Mouse (Mus musculus) erythroblast, embryonic 14.5 days (primary cell): ENCODE data around the gene Cyb5d1. TPM values are rescaled to one million over a fixed set of nuclear protein-coding genes. Genes with fewer than 3 reads are reported as not detected.

Experiments
- H3K27me3 ChIP-seq: 2 replicates; pipeline ENCODE4 v1.6.1; 2012; ENCODE audit warnings: inconsistent platforms; ENCODE audit not compliant: control insufficient read depth
- H3K36me3 ChIP-seq: 2 replicates; pipeline ENCODE4 v1.6.1; 2012; ENCODE audit warnings: mild to moderate bottlenecking, inconsistent platforms; ENCODE audit not compliant: control insufficient read depth
- H3K4me1 ChIP-seq: 2 replicates; pipeline ENCODE4 v1.6.1; 2012; ENCODE audit warnings: inconsistent platforms; ENCODE audit not compliant: control insufficient read depth
- H3K4me3 ChIP-seq: replicated peaks from 2 replicates; pipeline ENCODE3; 2012; ENCODE audit warnings: moderate library complexity, mild to moderate bottlenecking, inconsistent platforms
- H3K9me3 ChIP-seq: 2 replicates; pipeline ENCODE4 v1.6.1; 2012; ENCODE audit warnings: low read length, inconsistent platforms, mixed read lengths; ENCODE audit not compliant: control insufficient read depth
- GATA1 ChIP-seq: IDR thresholded peaks from 2 replicates; pipeline ENCODE4 v1.6.1; 2012; ENCODE audit warnings: low read length, inconsistent platforms, mixed read lengths
- TAL1 ChIP-seq: IDR thresholded peaks from 3 replicates; pipeline ENCODE4 v1.6.1; 2012; ENCODE audit warnings: low read length, inconsistent platforms, mixed read lengths
- polyA plus RNA-seq: library from polyadenylated mRNA; stranded (reverse); fragments of >175 nt; gene quantifications from 2 replicates; pipeline ENCODE4 v1.2.3, GENCODE M21; 2012

Cyb5d1 gene
- polyA plus RNA-seq, 1 experiment, result 0.12 TPM

DNA sequence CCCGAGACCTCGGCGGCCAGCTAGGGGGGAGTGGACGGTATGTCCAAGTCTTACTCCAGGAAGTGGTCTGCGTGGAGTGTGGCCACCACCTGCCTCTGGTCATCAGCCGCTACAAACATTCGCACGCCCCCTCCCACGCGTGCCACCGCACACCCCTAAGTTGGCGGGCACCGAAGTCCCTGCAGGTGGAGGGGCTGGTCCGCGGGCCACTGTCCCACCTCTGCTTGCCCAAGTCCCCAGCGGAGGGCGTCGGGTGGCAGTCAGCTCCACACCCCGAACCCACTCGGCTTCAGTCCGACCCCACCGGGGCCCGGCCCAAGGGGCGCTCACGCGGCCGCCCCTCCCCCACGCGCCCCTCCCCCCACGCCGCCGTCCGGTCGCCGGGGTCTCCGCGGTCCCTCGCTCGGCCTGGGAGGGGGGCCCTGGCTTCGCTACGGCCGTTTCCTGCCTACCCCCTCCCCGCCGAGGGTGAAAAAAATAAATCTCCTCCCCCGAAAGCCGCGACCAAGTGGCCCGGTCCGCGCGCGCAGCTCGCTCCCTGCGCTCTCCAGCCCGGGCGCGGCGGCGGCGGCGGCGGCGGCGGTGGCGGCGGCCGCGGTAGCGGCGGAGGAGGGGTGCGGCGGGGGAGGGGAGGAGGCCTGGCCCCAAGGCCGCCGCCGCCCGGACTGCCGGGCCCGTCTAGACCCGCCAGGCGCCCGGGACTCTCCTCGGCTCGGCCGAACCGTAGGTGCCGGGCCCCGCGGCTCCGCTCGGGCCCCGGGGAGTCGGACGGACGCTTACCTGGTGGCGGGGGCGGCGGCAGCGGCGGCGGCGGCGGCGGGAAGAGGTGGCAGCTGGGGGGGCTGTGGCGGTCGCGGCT, 26.8 kb downstream of the Cyb5d1 start:
- Histone ChIP-seq H3K9me3 (peaks cover 7% of the 10 kb centered on the region; the same call in 1 of the 2 replicates), H3K36me3 (no peaks in the 10 kb centered on the region; the same call in 1 of the 2 replicates), H3K27me3 (peaks cover 85% of the 10 kb centered on the region), H3K4me1 (peaks cover 67% of the 10 kb centered on the region), H3K4me3 (peak overlapping the region; percentile 67)
- TF ChIP-seq GATA1 (no peak), TAL1 (no peak)

DNA sequence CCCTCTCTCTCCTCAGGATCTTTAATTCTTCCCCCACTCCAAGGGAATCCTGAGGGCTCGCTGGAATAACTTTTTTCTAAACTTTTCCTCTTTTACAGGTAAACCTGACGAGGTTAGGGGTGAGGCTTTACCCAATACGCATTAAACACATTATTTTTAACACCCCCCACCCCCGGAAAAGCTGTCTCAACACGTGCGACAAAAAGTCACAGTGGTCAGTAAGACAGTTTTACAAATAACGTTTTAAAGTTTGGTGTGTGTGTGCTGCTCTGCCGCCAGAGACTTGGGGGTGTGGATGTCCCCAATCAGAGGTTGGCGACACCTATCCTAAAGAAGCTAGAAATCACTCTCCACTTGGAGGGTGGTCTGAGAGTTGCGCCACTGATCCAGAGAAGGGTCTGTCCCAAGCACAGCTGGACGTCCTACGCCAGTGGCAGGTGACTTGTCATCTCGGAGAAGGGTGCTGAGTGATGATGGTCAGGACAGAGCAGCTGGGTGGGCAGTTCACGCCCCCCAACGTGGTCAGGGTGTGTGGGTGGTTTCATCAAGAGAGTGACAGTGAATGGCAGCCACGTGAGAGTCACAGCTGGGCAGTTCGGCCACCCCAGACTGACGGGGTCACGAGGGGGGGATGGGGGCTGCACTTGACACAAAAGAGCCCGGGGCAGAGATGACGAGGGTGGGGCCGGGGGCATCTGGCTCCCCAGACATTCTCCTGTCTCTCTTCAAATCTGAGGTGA, 27.6 kb downstream of the Cyb5d1 start:
- Histone ChIP-seq H3K27me3 (peaks cover 85% of the 10 kb centered on the region), H3K9me3 (peaks cover 7% of the 10 kb centered on the region; the same call in 1 of the 2 replicates), H3K36me3 (no peaks in the 10 kb centered on the region), H3K4me1 (peaks cover 59% of the 10 kb centered on the region), H3K4me3 (peak overlapping the region; percentile 67)
- TF ChIP-seq GATA1, result no peak
- TF ChIP-seq TAL1, result no peak

DNA sequence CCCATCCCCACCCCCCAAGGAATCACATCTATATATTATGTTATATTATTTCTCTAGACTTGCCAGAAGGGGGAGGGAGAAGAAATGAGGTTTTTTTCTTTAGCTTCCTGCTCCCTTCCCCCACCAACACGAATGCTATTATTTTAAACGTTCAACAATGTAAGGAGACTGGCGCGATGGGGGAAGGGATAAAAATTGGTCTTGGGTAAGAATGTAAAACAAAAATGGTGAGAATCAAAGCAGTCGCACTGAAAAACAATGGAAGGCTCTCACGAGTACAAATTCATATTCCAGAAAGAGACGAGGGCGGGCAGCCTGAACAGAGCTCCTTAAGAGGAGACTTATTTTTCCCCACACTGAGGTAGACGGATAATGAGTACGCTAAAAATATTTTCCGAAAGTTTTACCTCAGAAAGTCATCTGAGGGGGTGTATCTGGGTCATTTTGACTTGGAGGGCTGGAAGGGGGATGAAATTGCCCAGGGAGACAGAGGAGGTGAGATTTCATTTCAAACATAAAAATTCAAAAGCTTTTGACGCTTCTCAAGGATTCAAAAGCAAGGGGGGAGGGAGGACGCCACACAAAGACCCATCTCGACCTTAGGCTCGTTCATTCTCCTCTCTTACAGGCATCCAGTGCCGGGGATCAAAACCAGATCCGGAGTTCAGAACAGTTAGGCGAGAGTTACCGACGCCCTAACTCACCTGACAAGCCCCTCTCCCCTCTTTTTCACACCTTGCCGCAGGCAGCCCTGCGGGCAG, 28.4 kb downstream of the Cyb5d1 start:
- peaks cover 80% of the 10 kb centered on the region for H3K27me3 ChIP-seq
- no peaks in the 10 kb centered on the region for H3K36me3 ChIP-seq
- H3K4me3 ChIP-seq, result peak overlapping the region; percentile 36
- H3K9me3 ChIP-seq, result peaks cover 7% of the 10 kb centered on the region; the same call in 1 of the 2 replicates
- H3K4me1 ChIP-seq, result peaks cover 52% of the 10 kb centered on the region
- TF ChIP-seq TAL1 (no peak), GATA1 (no peak)

DNA sequence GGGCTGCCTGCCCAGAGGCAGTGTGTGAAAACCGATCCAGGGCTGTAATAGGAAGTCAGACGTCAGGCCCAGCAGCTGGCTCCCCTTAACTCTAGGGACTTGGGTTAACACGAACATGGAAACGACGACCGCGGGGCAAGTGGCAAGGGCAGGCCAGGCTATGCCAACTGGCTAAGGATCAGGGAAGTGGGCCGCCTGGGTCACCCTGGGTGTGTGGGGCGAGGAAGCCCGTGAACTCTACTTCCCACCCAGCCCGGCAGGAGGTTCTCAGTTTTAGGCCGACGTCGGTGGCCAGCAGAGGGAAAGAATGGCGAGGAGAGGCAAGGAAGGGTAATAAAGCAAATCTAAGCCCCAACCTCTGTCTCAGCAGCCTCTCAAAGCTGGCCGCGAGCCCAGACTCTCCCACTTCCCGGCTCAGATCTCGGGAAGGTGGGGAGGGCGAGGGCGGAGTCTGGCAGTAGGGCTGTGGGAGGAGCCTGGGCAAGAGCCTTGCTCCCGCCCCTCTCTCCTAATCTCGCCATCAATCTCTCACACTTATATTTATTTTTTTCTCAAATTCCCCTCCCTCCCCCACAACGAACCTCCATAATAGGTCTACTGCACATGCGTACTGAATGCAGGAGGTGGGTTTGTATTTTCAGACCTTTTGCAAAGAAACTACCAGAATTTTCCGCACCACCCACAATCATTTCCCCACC, 29.1 kb downstream of the Cyb5d1 start:
- Histone ChIP-seq H3K27me3 (peaks cover 73% of the 10 kb centered on the region), H3K9me3 (peaks cover 7% of the 10 kb centered on the region; the same call in 1 of the 2 replicates), H3K4me1 (peaks cover 45% of the 10 kb centered on the region), H3K4me3 (peak overlapping the region; percentile 54), H3K36me3 (peaks cover 2% of the 10 kb centered on the region; the same call in 1 of the 2 replicates)
- peak; percentile 52 for TF ChIP-seq GATA1
- TF ChIP-seq TAL1, result no peak

DNA sequence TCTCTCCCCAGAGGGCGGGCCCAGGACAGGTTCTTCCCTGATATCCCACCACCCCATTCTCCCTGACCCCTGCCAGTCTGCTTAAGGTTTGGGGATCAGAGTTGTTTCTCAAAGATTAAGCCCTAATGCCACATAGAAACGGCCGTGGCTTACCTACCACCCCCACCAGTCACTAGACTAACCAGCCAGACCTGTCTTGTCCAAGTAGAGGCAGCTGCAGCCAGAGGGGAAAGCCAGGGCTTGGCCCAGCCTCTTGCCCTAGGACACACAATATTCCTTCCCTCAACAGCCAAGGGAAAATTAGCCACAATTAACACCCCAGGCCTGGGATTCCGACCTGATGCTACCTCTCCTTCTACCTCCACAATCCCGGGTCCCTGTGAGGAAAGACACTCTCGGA, 29.7 kb downstream of the Cyb5d1 start:
- TF ChIP-seq GATA1, result no peak
- TF ChIP-seq TAL1, result no peak
- Histone ChIP-seq H3K4me1 (peaks cover 39% of the 10 kb centered on the region), H3K27me3 (peaks cover 67% of the 10 kb centered on the region), H3K36me3 (peaks cover 5% of the 10 kb centered on the region; the same call in 1 of the 2 replicates), H3K9me3 (peaks cover 7% of the 10 kb centered on the region; the same call in 1 of the 2 replicates), H3K4me3 (no peak overlapping the region)

DNA sequence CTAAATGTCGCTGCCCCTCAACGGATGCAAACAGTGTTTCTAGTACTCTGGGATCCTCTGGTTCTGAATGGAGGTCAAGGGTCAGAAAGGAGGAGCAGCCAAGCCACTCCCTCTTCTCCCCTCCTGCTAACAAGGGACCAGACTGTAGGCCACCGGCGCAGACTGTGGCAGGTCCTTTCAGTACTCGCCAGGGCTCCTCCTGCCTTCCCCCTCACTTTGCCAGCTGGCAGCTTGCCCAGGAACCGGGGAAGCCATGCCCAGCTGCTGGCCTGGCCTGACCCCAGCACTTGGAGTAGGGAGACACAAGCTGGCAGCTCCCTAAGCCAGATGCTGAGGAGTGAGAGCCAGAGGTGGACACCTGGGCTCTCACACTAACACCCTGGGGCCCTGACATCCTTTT, 30.5 kb downstream of the Cyb5d1 start:
- Histone ChIP-seq H3K4me1 (peaks cover 37% of the 10 kb centered on the region), H3K36me3 (peaks cover 12% of the 10 kb centered on the region; the same call in 1 of the 2 replicates), H3K27me3 (peaks cover 64% of the 10 kb centered on the region), H3K9me3 (peaks cover 7% of the 10 kb centered on the region; the same call in 1 of the 2 replicates), H3K4me3 (no peak overlapping the region)
- TF ChIP-seq GATA1, result no peak
- TF ChIP-seq TAL1, result no peak

DNA sequence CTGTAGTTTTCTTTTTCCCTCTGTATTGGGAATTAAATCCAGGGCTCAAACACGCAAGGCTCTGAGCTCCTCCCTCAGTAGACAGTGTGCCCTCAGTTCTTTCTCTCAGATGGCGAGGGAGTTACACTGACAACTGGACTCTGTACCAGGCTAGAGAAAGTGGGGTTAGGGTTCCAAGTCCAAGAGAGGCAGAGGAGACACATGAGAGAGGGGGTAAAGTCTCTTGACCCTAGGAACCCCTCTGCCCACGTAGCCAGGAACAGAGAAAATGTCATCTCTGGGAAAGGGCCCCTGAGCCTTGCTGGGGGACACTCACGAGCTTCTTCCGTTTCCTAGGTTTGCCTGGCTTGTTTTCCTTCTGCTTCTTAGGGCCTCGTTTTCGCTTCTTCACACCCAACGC, 31.1 kb downstream of the Cyb5d1 start:
- Histone ChIP-seq H3K4me1 (peaks cover 37% of the 10 kb centered on the region), H3K4me3 (no peak overlapping the region), H3K36me3 (peaks cover 12% of the 10 kb centered on the region; the same call in 1 of the 2 replicates), H3K9me3 (peaks cover 7% of the 10 kb centered on the region; the same call in 1 of the 2 replicates), H3K27me3 (peaks cover 59% of the 10 kb centered on the region)
- TF ChIP-seq GATA1, result no peak
- no peak for TF ChIP-seq TAL1

DNA sequence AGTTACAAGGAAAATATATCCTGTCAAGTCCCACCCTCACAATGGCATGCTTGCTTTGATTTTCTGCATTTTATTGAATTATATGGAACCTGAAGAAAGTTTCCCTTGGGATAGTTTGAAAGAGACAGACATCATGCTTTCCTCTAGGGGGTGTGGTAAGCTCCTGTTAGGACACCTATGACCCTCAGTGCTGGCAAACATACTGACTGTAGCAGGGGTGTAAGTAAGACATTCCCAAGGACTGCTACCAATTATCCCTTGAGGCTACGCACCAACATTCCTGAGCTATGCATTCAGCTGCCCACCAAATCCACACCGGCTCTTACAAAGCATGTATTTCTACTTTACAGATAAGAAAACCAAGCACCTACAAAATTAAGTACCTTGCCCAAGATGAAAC, 33.0 kb downstream of the Cyb5d1 start:
- Histone ChIP-seq H3K4me3 (no peak overlapping the region), H3K9me3 (no peaks in the 10 kb centered on the region), H3K27me3 (peaks cover 40% of the 10 kb centered on the region), H3K4me1 (peaks cover 21% of the 10 kb centered on the region), H3K36me3 (peaks cover 16% of the 10 kb centered on the region; the same call in 1 of the 2 replicates)
- TF ChIP-seq TAL1 (no peak), GATA1 (no peak)
